Mouse (Mus musculus): ENCODE measurements around the gene Nfe2. TPM values are rescaled to one million over a fixed set of nuclear protein-coding genes. Genes with fewer than 3 reads are reported as not detected.

Nfe2 gene
- total and polyA plus RNA-seq, 3 experiments, result 0.14 TPM; not detected in 2

DNA sequence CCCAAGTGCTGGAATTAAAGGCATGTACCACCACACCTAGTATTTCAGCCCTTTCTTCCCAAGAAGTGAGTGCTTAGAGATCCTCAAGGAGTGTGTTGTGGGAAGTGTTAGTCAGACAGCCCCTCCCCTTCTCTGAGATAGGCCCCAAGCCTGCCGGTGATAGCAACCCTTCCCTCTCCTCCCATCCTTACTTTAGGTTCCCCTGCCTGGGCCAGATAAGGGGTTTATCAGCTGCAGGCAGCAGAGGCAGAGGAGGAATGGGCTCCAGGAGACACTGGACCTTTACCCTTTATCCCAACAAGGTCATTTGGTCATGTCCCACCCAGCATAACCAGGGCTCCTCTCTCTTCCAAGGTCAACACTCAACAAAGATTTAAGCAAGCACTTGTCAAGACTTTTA is 6.6 kb downstream of the Nfe2 start:
- peaks cover 20 to 51% of the 10 kb centered on the region in 2 experiments for H3K36me3 ChIP-seq (replicated peaks in 1 of 2; ENCODE audit: control insufficient read depth in 1 of 2, insufficient read depth in 1 of 2, low read length in 1 of 2)
- dilution Hi-C loops (cut with MboI; ENCODE audit: extremely low pct_ligation_motif_present, extremely low pct_unique_long_range_greater_than_20kb, low sequenced_read_pairs), result no loop called here
- in situ Hi-C loops (cut with MboI; ENCODE audit: low pct_ligation_motif_present, low pct_unique_long_range_greater_than_20kb, low sequenced_read_pairs), result loop anchor here (5.0 kb wide), 1 partner anchor 56 kb away; no protein-coding TSS in a partner anchor
- H3K27ac ChIP-seq (ENCODE audit: insufficient read depth, low read depth), result no peak overlapping the region
- no peaks in the 10 kb centered on the region for H3K9me3 ChIP-seq (replicated peaks; ENCODE audit: low read length)
- TF ChIP-seq CTCF (conservative IDR thresholded peaks at IDR 0.05 in 1 of 2, IDR thresholded peaks at IDR 0.05 in 1 of 2; ENCODE audit: low read depth in 2 of 2, low read length in 2 of 2), result no peak
- no peak for TF ChIP-seq NRF1 (IDR thresholded peaks at IDR 0.05; ENCODE audit: low read depth, low read length)
- no peak for TF ChIP-seq RAD21 (IDR thresholded peaks at IDR 0.05; ENCODE audit: low read depth, low read length)
- no peak for TF ChIP-seq KAT2A (IDR thresholded peaks at IDR 0.05; ENCODE audit: insufficient replicate concordance, low read length)
- TF ChIP-seq PAX5 (IDR thresholded peaks at IDR 0.05; ENCODE audit: low read length), result no peak
- TF ChIP-seq ELF1 (IDR thresholded peaks at IDR 0.05; ENCODE audit: low read depth, low read length), result no peak
- TF ChIP-seq MYC (IDR thresholded peaks at IDR 0.05; ENCODE audit: low read depth, low read length), result no peak
- no peak for TF ChIP-seq JUND (conservative IDR thresholded peaks at IDR 0.05; ENCODE audit: low read depth, low read length)
- TF ChIP-seq SMC3 (IDR thresholded peaks at IDR 0.05; ENCODE audit: low read depth, low read length), result no peak
- no peak for TF ChIP-seq MAX (IDR thresholded peaks at IDR 0.05; ENCODE audit: low read length)
- no peak for TF ChIP-seq SIN3A (IDR thresholded peaks at IDR 0.05; ENCODE audit: low read length)
- TF ChIP-seq USF2 (conservative IDR thresholded peaks at IDR 0.05; ENCODE audit: low read depth, low read length), result no peak
- TF ChIP-seq IRF4 (IDR thresholded peaks at IDR 0.05; ENCODE audit: low read depth, low read length), result no peak
- TF ChIP-seq CHD2 (IDR thresholded peaks at IDR 0.05; ENCODE audit: low read length), result no peak
- no peak for TF ChIP-seq MEF2A (IDR thresholded peaks at IDR 0.05; ENCODE audit: borderline replicate concordance, low read depth, low read length)
- no peak for TF ChIP-seq JUN (IDR thresholded peaks at IDR 0.05; ENCODE audit: insufficient read depth, low read depth, low read length)
- no peak for TF ChIP-seq MAFK (IDR thresholded peaks at IDR 0.05; ENCODE audit: insufficient replicate concordance, low read length)
- TF ChIP-seq ZKSCAN1 (IDR thresholded peaks at IDR 0.05; ENCODE audit: borderline replicate concordance, low read depth, low read length), result no peak
- H3K79me2 ChIP-seq (replicated peaks; ENCODE audit: control insufficient read depth, extremely low read depth, insufficient read depth, poor library complexity, severe bottlenecking), result no peaks in the 10 kb centered on the region
- no peaks in the 10 kb centered on the region for H3K4me1 ChIP-seq (ENCODE audit: control insufficient read depth in 1 of 2, insufficient read depth in 2 of 2)
- H3K4me3 ChIP-seq (replicated peaks in 1 of 3; ENCODE audit: low read depth in 2 of 3, low read length in 2 of 3, poor library complexity in 1 of 3), result no peak overlapping the region
- no peak overlapping the region for H3K4me2 ChIP-seq (ENCODE audit: insufficient read depth, low read depth, poor library complexity, severe bottlenecking)
- DNase-seq (ENCODE audit: extremely low read depth), result no peak
- no peaks in the 10 kb centered on the region for H3K27me3 ChIP-seq (replicated peaks)
- H3K9ac ChIP-seq (ENCODE audit: insufficient read depth, low read depth), result no peak overlapping the region

GRCm38 (mm10) chr15:103250195-103250740 is 7.9 kb downstream of the Nfe2 start:
- H3K36me3 ChIP-seq (replicated peaks in 1 of 2; ENCODE audit: control insufficient read depth in 1 of 2, insufficient read depth in 1 of 2, low read length in 1 of 2), result peaks cover 28 to 64% of the 10 kb centered on the region in 2 experiments
- DNase-seq (ENCODE audit: extremely low read depth), result peak; percentile 76
- no peaks in the 10 kb centered on the region for H3K9me3 ChIP-seq (replicated peaks; ENCODE audit: low read length)
- peaks cover 0 to 6% of the 10 kb centered on the region in 2 experiments; a peak in 2 of 4 replicates for H3K4me1 ChIP-seq (ENCODE audit: control insufficient read depth in 1 of 2, insufficient read depth in 2 of 2)
- no peak overlapping the region for H3K27ac ChIP-seq (ENCODE audit: insufficient read depth, low read depth)
- H3K4me3 ChIP-seq (replicated peaks in 1 of 3; ENCODE audit: low read depth in 2 of 3, low read length in 2 of 3, poor library complexity in 1 of 3), result no peak overlapping the region
- H3K79me2 ChIP-seq (replicated peaks; ENCODE audit: control insufficient read depth, extremely low read depth, insufficient read depth, poor library complexity, severe bottlenecking), result peaks cover 6% of the 10 kb centered on the region; the same call in 1 of the 2 replicates
- in situ Hi-C loops (cut with MboI; ENCODE audit: low pct_ligation_motif_present, low pct_unique_long_range_greater_than_20kb, low sequenced_read_pairs) (loop anchor here (5.0 kb wide), 1 partner anchor 57 kb away; no protein-coding TSS in a partner anchor), dilution Hi-C loops (cut with MboI; ENCODE audit: extremely low pct_ligation_motif_present, extremely low pct_unique_long_range_greater_than_20kb, low sequenced_read_pairs) (no loop called here)
- no peak overlapping the region for H3K9ac ChIP-seq (ENCODE audit: insufficient read depth, low read depth)
- H3K27me3 ChIP-seq (replicated peaks), result no peaks in the 10 kb centered on the region
- no peak overlapping the region for H3K4me2 ChIP-seq (ENCODE audit: insufficient read depth, low read depth, poor library complexity, severe bottlenecking)
- TF ChIP-seq BHLHE40 (IDR thresholded peaks at IDR 0.05; ENCODE audit: low read depth, low read length), result no peak
- TF ChIP-seq ETS1 (conservative IDR thresholded peaks at IDR 0.05; ENCODE audit: low read depth, low read length), result no peak
- no peak for TF ChIP-seq ZKSCAN1 (IDR thresholded peaks at IDR 0.05; ENCODE audit: borderline replicate concordance, low read depth, low read length)
- TF ChIP-seq MAZ (IDR thresholded peaks at IDR 0.05; ENCODE audit: low read depth, low read length), result no peak
- TF ChIP-seq ZNF384 (IDR thresholded peaks at IDR 0.05; ENCODE audit: low read depth, low read length), result no peak
- no peak for TF ChIP-seq MAX (IDR thresholded peaks at IDR 0.05; ENCODE audit: low read length)
- no peak for TF ChIP-seq EP300 (IDR thresholded peaks at IDR 0.05; ENCODE audit: low read length)
- no peak for TF ChIP-seq CHD2 (IDR thresholded peaks at IDR 0.05; ENCODE audit: low read length)
- TF ChIP-seq RAD21 (IDR thresholded peaks at IDR 0.05; ENCODE audit: low read depth, low read length), result peak; percentile 82
- TF ChIP-seq ZMIZ1 (IDR thresholded peaks at IDR 0.05; ENCODE audit: low read depth, low read length), result no peak
- no peak for TF ChIP-seq NRF1 (IDR thresholded peaks at IDR 0.05; ENCODE audit: low read depth, low read length)
- no peak for TF ChIP-seq MXI1 (IDR thresholded peaks at IDR 0.05; ENCODE audit: low read depth, low read length)
- peak; percentile 97 for TF ChIP-seq SMC3 (IDR thresholded peaks at IDR 0.05; ENCODE audit: low read depth, low read length)
- peak; percentile 96 to 97 for TF ChIP-seq CTCF (conservative IDR thresholded peaks at IDR 0.05 in 1 of 2, IDR thresholded peaks at IDR 0.05 in 1 of 2; ENCODE audit: low read depth in 2 of 2, low read length in 2 of 2)
- peak; percentile 21; the same call in 1 of the 2 replicates for TF ChIP-seq NELFE (IDR thresholded peaks at IDR 0.05; ENCODE audit: low read depth, low read length)
- TF ChIP-seq PAX5 (IDR thresholded peaks at IDR 0.05; ENCODE audit: low read length), result no peak
- TF ChIP-seq ELF1 (IDR thresholded peaks at IDR 0.05; ENCODE audit: low read depth, low read length), result no peak
- no peak for TF ChIP-seq HCFC1 (IDR thresholded peaks at IDR 0.05; ENCODE audit: low read depth, low read length)
- TF ChIP-seq RCOR1 (conservative IDR thresholded peaks at IDR 0.05; ENCODE audit: low read depth, low read length), result no peak
- TF ChIP-seq SIN3A (IDR thresholded peaks at IDR 0.05; ENCODE audit: low read length), result no peak
- peak; percentile 21; the same call in 1 of the 2 replicates for TF ChIP-seq ZC3H11A (IDR thresholded peaks at IDR 0.05; ENCODE audit: low read depth, low read length)
- no peak for TF ChIP-seq CHD1 (IDR thresholded peaks at IDR 0.05; ENCODE audit: low read depth, low read length)
- TF ChIP-seq KAT2A (IDR thresholded peaks at IDR 0.05; ENCODE audit: insufficient replicate concordance, low read length), result no peak

Measured in CH12.LX (cell line).